15 mouse cellular contexts compared by ENCODE assay signal in the genomic region with DNA sequence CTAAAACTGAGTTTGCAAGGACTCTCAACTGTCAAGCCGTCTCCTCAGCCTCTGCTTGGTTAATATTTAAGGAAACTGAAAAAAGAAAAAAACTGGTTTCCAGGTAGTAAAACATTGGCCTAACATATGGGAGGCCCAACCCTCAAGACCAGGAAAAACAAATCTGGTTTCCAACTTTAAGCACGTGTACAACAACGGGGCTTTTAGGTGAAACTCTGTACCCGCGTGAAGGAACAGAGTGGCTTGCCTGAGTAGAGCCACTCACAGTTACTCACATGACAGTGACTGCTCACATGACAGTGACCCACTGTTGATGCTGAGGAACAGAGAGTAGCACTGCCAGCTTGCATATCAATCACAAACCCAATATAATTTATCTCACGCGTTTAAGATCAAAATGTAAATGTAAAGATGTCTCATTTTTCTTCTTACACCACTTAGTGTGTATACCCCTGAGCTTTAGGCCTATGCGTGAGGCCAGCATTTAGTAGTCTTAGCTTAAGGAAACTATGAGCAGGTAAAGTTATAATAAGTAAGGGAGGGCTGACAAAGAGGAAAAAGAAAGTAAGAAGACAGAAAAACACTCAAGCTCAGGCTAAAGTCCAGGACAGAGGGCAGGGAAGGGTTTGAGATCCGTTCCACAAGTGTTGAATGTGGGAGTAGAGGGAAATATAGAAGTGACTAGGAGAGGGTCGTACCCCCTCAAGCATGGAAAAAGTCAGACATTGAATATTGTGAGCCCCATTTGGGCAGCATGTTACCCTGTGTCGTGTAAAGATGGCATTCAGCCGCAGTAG. TPM values are rescaled to one million over a fixed set of nuclear protein-coding genes. Genes with fewer than 3 reads are reported as not detected.
DNase-seq lines count a peak whose midpoint lies in the region; ATAC-seq and TF ChIP-seq lines count a peak whose summit lies in the region.
"Had no signal": no experiment of that assay in that cellular context is flagged by ENCODE, and none has a peak within 500 bp of the region (broad histone marks: within the 10 kb centered on the region; RNA-seq: fewer than 3 reads in every experiment).

No protein-coding gene starts in this region.

- TF ChIP-seq POLR2A in bone marrow macrophage, adult 2 months (IDR thresholded peaks at IDR 0.05; ENCODE audit: borderline replicate concordance, low read depth, low read length): no peak

- peak overlapping the region; percentile 87 for H3K27ac ChIP-seq in bone marrow macrophage, adult 2 months (ENCODE audit: insufficient read depth, low read depth, low read length)
- peak overlapping the region; percentile 92 for H3K27ac ChIP-seq in macrophage
- H3K27ac ChIP-seq in midbrain, postnatal 0 days (ENCODE audit: low read depth, low read length): no peak overlapping the region
- H3K27ac ChIP-seq: hindbrain, postnatal 0 days; liver, embryonic 13.5 days; neural tube, embryonic 13.5 days had no signal

- peak; percentile 58 for DNase-seq in kidney, adult 9 months
- no peak for DNase-seq in right cerebral cortex, postnatal 36 days (ENCODE audit: low spot score in 2 of 2)
- no peak for DNase-seq in midbrain, postnatal 0 days (ENCODE audit: low spot score)
- DNase-seq in ovary, postnatal 10 days (ENCODE audit: low spot score): no peak
- DNase-seq: cerebellum, adult 11 months; heart, postnatal 4 days; liver, embryonic 13.5 days; lung, postnatal 10 days had no signal

- no peaks in the 10 kb centered on the region for H3K9me3 ChIP-seq in midbrain, postnatal 0 days (ENCODE audit: low read length)
- H3K9me3 ChIP-seq: liver, embryonic 13.5 days; neural tube, embryonic 13.5 days had no signal

- no peak overlapping the region for H3K4me3 ChIP-seq in bone marrow macrophage, adult 2 months (ENCODE audit: insufficient read depth, low read length)
- H3K4me3 ChIP-seq in macrophage (ENCODE audit: inconsistent target): no peak overlapping the region
- no peak overlapping the region for H3K4me3 ChIP-seq in midbrain, postnatal 0 days (ENCODE audit: low read depth, low read length)
- H3K4me3 ChIP-seq: erythroblast, embryonic 14.5 days; liver, embryonic 13.5 days; neural tube, embryonic 13.5 days had no signal

- WGBS in macrophage (ENCODE audit: missing documents): 89% methylated on average over 12 of the region's 12 CpGs
- 94% methylated on average over 12 of the region's 12 CpGs for WGBS in midbrain, postnatal 0 days

- no peaks in the 10 kb centered on the region for H3K27me3 ChIP-seq in midbrain, postnatal 0 days (ENCODE audit: insufficient read depth, low read length)
- H3K27me3 ChIP-seq: liver, embryonic 13.5 days; neural tube, embryonic 13.5 days had no signal

- H3K79me2 ChIP-seq in macrophage (ENCODE audit: inconsistent target): no peaks in the 10 kb centered on the region

- no peak overlapping the region for H3K4me2 ChIP-seq in midbrain, postnatal 0 days (ENCODE audit: low read depth, low read length, poor library complexity, severe bottlenecking)
- H3K4me2 ChIP-seq: liver, embryonic 13.5 days; neural tube, embryonic 13.5 days had no signal

- H3K9ac ChIP-seq in midbrain, postnatal 0 days (replicated peaks; ENCODE audit: low read length, poor library complexity, severe bottlenecking): no peak overlapping the region
- H3K9ac ChIP-seq: liver, embryonic 13.5 days; neural tube, embryonic 13.5 days had no signal

- TF ChIP-seq CTCF in bone marrow macrophage, adult 2 months (IDR thresholded peaks at IDR 0.05; ENCODE audit: low read depth, low read length): no peak
- TF ChIP-seq CTCF in midbrain, postnatal 0 days (IDR thresholded peaks at IDR 0.05): no peak

- no peaks in the 10 kb centered on the region for H3K36me3 ChIP-seq in macrophage (ENCODE audit: inconsistent target)
- no peaks in the 10 kb centered on the region for H3K36me3 ChIP-seq in midbrain, postnatal 0 days (ENCODE audit: insufficient read depth, low read length)
- H3K36me3 ChIP-seq: liver, embryonic 13.5 days; neural tube, embryonic 13.5 days had no signal

- peak; percentile 41 for ATAC-seq in CD4-positive, CD25-positive, alpha-beta regulatory T cell, adult 4 months
- no peak for ATAC-seq in midbrain, postnatal 0 days (ENCODE audit: low FRiP score)
- ATAC-seq: forebrain, embryonic 16.5 days; hindbrain, postnatal 0 days had no signal

- peaks cover 29% of the 10 kb centered on the region for H3K4me1 ChIP-seq in bone marrow macrophage, adult 2 months (ENCODE audit: control insufficient read depth, insufficient read depth, low read length)
- no peaks in the 10 kb centered on the region for H3K4me1 ChIP-seq in midbrain, postnatal 0 days (ENCODE audit: insufficient read depth, low read length)
- H3K4me1 ChIP-seq: liver, embryonic 13.5 days; neural tube, embryonic 13.5 days had no signal

RNA-seq across cellular contexts. Expression of a gene that starts 19.8 kb away (rescaled TPM):
- polyA plus RNA-seq in CD4-positive, CD25-positive, alpha-beta regulatory T cell, adult 4 months (2017; shearing (Covaris generic)): 10 to 100 TPM; 36.6 to 47.4 TPM
- polyA plus RNA-seq in bone marrow macrophage, adult 2 months (2012; ENCODE audit: insufficient read depth, insufficient read length, missing spikeins): 17.3 and 19.3 TPM in 2 replicates
- 1,000 to 10,000 TPM in 15 of 26 experiments, 100 to 1,000 TPM in 9, 10 to 100 TPM in 2; 39.9 to 4,056 (median 1,550) TPM for total RNA-seq in macrophage (2018; cell fraction: chromatin; rRNA removed)
- 1,000 to 10,000 TPM in 4 of 26 experiments, 100 to 1,000 TPM in 14, 10 to 100 TPM in 8; 19.7 to 1,707 (median 322) TPM for total RNA-seq in macrophage (2018; cell fraction: cytosol; rRNA removed)
- total RNA-seq in macrophage (2018; cell fraction: nucleus; rRNA removed): 1,000 to 10,000 TPM in 17 of 26 experiments, 100 to 1,000 TPM in 8, 10 to 100 TPM in 1; 40.8 to 3,646 (median 1,608) TPM
- 19.8 to 40.5 TPM (median 21.4 TPM) in 3 replicates for polyA plus RNA-seq in macrophage (2018)
- 3.6 TPM in 2 replicates for total RNA-seq in midbrain, postnatal 0 days (2014; rRNA removed)
- polyA plus RNA-seq in midbrain, postnatal 0 days (2015; fragmentation: Nextera tagmentation; extraction: Ambion mirVana): 1.2 and 1.4 TPM in 2 replicates
